Mouse (Mus musculus): Measurements from ENCODE around the gene Dok3. TPM values are rescaled to one million over a fixed set of nuclear protein-coding genes. Genes with fewer than 3 reads are reported as not detected.
"Not testable (repeated sequence)": the region's sequence is repeated elsewhere in the genome, so short reads cannot be mapped to it uniquely, and the experiment has no call there.

The Dok3 gene
- 3.4 and 4.0 TPM in 2 replicates for polyA plus RNA-seq (2014; fragmentation: Nextera tagmentation; extraction: Ambion mirVana)

DNA sequence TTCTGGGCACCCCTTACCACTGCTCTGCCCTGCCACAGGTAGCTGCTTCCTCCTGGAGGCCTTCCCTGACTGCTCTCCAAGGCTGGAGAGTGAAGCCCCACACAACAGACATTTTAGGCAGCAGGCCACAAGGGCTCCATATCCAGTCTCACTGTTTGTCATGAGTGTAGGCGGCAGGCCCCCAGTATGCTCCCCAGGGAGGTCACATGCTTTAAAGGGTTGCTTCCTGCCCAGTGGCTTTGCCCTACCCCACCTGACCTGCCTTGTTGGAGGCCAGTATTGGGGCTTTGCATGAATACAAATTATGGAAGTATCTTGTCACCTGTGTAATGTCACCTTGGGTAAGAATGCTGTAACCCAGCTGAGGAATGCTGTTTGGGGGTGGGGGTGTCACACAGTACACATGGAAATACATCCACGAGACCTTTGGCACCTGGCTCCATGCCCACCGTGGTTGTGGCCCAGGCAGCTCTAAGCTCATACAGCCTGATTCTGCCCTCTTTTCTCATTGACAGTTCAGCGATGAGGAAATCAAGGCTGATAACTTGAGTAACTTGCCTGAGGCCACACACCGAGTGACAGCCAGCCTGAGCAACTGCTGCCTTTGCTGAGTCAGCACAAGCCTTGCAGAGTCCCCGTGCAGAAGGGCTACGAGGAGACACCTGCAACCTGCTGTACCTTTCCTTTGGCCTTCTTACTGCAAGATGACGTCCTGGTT lies at the start of gene Dok3:
TSS of gene Dok3 (minus strand) at position 99 of the 718 bp plus-strand sequence.
- H3K9ac ChIP-seq (replicated peaks; ENCODE audit: low read length) = no peak within 1 kb of the TSS
- H3K36me3 ChIP-seq (ENCODE audit: control insufficient read depth, insufficient read depth, low read length) = peaks cover 58% of the 10 kb centered on the region
- no peak within 1 kb of the TSS for H3K4me2 ChIP-seq (ENCODE audit: low read length)
- no peaks in the 10 kb centered on the region for H3K4me1 ChIP-seq (ENCODE audit: control insufficient read depth, insufficient read depth, low read length)
- WGBS = 90% methylated on average over 8 of the region's 8 CpGs
- no peak within 1 kb of the TSS for H3K4me3 ChIP-seq (replicated peaks; ENCODE audit: low read depth, low read length)
- no peaks in the 10 kb centered on the region for H3K9me3 ChIP-seq (ENCODE audit: control insufficient read depth, low read length)
- ATAC-seq (ENCODE audit: low FRiP score, low TSS enrichment) (no peak), DNase-seq (no peak)
- no peaks in the 10 kb centered on the region for H3K27me3 ChIP-seq (ENCODE audit: control insufficient read depth, insufficient read depth, low read length)
- no peak within 1 kb of the TSS for H3K27ac ChIP-seq (replicated peaks; ENCODE audit: low read depth, low read length)

DNA sequence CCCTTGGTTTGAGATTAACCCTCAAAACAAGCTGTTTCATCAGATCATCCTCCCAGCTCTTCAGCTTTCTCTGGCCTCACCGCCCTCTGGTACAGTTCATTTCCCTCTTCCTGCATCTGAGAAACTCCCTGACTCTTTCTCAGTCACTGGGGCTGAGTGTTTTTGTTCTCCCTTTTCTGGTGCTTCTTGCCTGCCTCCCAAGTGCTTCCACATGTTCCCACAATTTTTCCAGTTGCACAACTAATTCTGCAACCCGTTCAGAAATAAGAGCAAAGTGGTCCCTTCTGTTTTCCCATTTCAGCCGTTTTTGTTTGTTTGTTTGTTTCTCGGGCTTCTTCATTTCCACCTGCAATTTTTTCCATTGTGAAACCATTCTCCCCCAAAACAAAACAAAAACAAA lies 49.0 kb upstream of the Dok3 start:
- Histone ChIP-seq H3K27ac (replicated peaks; ENCODE audit: low read depth, low read length) (no peak overlapping the region), H3K27me3 (ENCODE audit: control insufficient read depth, insufficient read depth, low read length) (no peaks in the 10 kb centered on the region), H3K9me3 (ENCODE audit: control insufficient read depth, low read length) (no peaks in the 10 kb centered on the region), H3K4me2 (ENCODE audit: low read length) (no peak overlapping the region), H3K9ac (replicated peaks; ENCODE audit: low read length) (no peak overlapping the region), H3K36me3 (ENCODE audit: control insufficient read depth, insufficient read depth, low read length) (no peaks in the 10 kb centered on the region), H3K4me3 (replicated peaks; ENCODE audit: low read depth, low read length) (no peak overlapping the region), H3K4me1 (ENCODE audit: control insufficient read depth, insufficient read depth, low read length) (no peaks in the 10 kb centered on the region)
- ATAC-seq (ENCODE audit: low FRiP score, low TSS enrichment) = no peak
- 80% methylated on average over 4 of the region's 4 CpGs for WGBS
- no peak for DNase-seq

DNA sequence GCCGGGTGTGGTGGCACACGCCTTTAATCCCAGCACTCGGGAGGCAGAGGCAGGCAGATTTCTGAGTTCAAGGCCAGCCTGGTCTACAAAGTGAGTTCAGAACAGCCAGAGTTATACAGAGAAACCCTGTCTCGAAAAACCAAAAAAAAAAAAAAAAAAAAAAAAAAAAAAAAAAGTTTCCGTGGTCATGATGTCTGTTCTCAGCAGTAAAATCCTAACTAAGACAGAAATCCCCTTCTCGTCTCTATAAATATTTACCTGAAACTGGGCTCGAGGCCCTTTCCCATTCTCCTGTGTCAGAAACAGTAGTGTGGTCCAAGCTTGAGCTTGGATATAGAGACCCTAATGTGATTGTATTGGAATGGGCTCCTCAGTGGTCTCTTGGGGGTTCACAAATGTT lies 47.8 kb upstream of the Dok3 start:
- not testable (repeated sequence) for H3K4me2 ChIP-seq (ENCODE audit: low read length); H3K4me3 ChIP-seq (replicated peaks; ENCODE audit: low read depth, low read length); H3K4me1 ChIP-seq (ENCODE audit: control insufficient read depth, insufficient read depth, low read length); H3K36me3 ChIP-seq (ENCODE audit: control insufficient read depth, insufficient read depth, low read length); H3K27ac ChIP-seq (replicated peaks; ENCODE audit: low read depth, low read length); H3K9ac ChIP-seq (replicated peaks; ENCODE audit: low read length); DNase-seq; ATAC-seq (ENCODE audit: low FRiP score, low TSS enrichment); H3K27me3 ChIP-seq (ENCODE audit: control insufficient read depth, insufficient read depth, low read length); H3K9me3 ChIP-seq (ENCODE audit: control insufficient read depth, low read length)
- WGBS = 88% methylated on average over 7 of the region's 7 CpGs

DNA sequence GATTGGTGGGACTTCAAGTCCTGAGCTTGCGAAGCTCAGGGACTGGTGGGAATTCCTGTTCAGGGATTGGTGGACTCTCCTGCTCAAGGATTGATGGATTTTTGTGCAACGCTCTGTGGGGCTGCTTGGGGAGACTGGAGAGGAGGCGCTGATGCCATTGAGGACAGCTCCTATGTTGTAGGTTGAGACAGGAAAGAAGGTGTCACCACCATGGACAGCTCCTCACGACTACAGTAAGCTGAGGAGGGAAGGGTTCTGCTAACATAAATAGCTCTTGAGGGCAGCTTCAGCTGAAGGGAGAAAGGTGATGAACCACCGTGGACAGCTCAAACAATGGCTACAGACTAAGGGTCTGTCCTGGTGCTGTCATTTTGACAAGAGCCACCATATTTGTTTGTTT lies 46.8 kb upstream of the Dok3 start:
- 70% methylated on average over 5 of the region's 5 CpGs for WGBS
- Histone ChIP-seq H3K4me1 (ENCODE audit: control insufficient read depth, insufficient read depth, low read length) (peaks cover 10% of the 10 kb centered on the region; the same call in 1 of the 2 replicates), H3K27ac (replicated peaks; ENCODE audit: low read depth, low read length) (no peak overlapping the region), H3K4me2 (ENCODE audit: low read length) (no peak overlapping the region), H3K36me3 (ENCODE audit: control insufficient read depth, insufficient read depth, low read length) (no peaks in the 10 kb centered on the region), H3K27me3 (ENCODE audit: control insufficient read depth, insufficient read depth, low read length) (no peaks in the 10 kb centered on the region), H3K4me3 (replicated peaks; ENCODE audit: low read depth, low read length) (no peak overlapping the region), H3K9ac (replicated peaks; ENCODE audit: low read length) (no peak overlapping the region), H3K9me3 (ENCODE audit: control insufficient read depth, low read length) (no peaks in the 10 kb centered on the region)
- no peak for DNase-seq
- no peak for ATAC-seq (ENCODE audit: low FRiP score, low TSS enrichment)

DNA sequence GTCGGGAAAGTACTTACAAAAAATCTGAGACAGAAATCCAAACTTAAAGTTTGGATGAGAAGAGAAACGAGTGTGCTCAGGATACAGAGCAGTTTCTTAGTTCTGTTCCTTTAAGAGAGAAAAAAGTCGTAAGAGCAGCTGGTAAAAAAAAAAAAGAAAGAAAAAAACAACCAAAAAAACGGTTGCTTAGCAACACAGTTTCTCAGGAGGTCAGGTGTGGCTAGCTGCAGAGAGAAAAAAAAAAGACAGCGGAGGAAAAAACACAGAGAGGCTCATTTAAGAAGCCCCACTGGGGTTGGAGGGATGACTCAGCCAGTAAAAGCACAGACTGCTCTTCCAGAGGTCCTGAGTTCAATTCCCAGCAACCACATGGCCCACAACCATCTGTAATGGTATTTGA lies 45.2 kb upstream of the Dok3 start:
- Histone ChIP-seq H3K27ac (replicated peaks; ENCODE audit: low read depth, low read length) (no peak overlapping the region), H3K4me3 (replicated peaks; ENCODE audit: low read depth, low read length) (no peak overlapping the region), H3K4me1 (ENCODE audit: control insufficient read depth, insufficient read depth, low read length) (peaks cover 14% of the 10 kb centered on the region), H3K9me3 (ENCODE audit: control insufficient read depth, low read length) (no peaks in the 10 kb centered on the region), H3K27me3 (ENCODE audit: control insufficient read depth, insufficient read depth, low read length) (no peaks in the 10 kb centered on the region), H3K9ac (replicated peaks; ENCODE audit: low read length) (no peak overlapping the region), H3K36me3 (ENCODE audit: control insufficient read depth, insufficient read depth, low read length) (0 out of 2 replicates have a peak, but pooled peaks cover under 1% of the 10 kb centered on the region), H3K4me2 (ENCODE audit: low read length) (no peak overlapping the region)
- WGBS = 77% methylated on average over 5 of the region's 5 CpGs
- ATAC-seq (ENCODE audit: low FRiP score, low TSS enrichment) (no peak), DNase-seq (peak; percentile 49)

DNA sequence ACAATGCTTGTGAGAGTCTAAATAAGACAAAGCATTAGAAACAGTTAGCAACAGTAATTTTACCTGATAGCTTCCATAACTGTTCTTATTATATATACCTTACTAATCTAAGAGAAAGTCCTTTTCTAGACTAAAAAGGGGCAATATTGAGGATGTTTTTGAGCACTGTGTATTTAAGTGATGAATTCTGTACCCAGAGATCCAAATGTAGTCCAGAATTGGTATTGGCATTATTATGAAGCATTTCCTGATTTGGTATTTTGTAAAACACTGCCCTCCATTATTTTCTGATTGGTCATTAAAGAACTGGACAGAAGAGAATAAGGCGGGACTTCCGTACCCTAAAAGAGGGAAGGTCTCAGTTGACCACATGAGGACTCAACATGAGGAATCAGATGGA lies 44.3 kb upstream of the Dok3 start, which contains the start of gene Tmed9:
TSS of gene Tmed9 (plus strand) at position 301 of the 400 bp plus-strand sequence.
- DNase-seq (no peak), ATAC-seq (ENCODE audit: low FRiP score, low TSS enrichment) (no peak)
- H3K4me3 ChIP-seq (replicated peaks; ENCODE audit: low read depth, low read length) = no peak within 1 kb of the TSS
- H3K4me2 ChIP-seq (ENCODE audit: low read length) = no peak within 1 kb of the TSS
- peaks cover 6% of the 10 kb centered on the region; the same call in 1 of the 2 replicates for H3K36me3 ChIP-seq (ENCODE audit: control insufficient read depth, insufficient read depth, low read length)
- no peaks in the 10 kb centered on the region for H3K9me3 ChIP-seq (ENCODE audit: control insufficient read depth, low read length)
- H3K9ac ChIP-seq (replicated peaks; ENCODE audit: low read length) = no peak within 1 kb of the TSS
- WGBS = 100% methylated on average over 2 of the region's 2 CpGs
- H3K27ac ChIP-seq (replicated peaks; ENCODE audit: low read depth, low read length) = no peak within 1 kb of the TSS
- H3K4me1 ChIP-seq (ENCODE audit: control insufficient read depth, insufficient read depth, low read length) = peaks cover 21% of the 10 kb centered on the region
- no peaks in the 10 kb centered on the region for H3K27me3 ChIP-seq (ENCODE audit: control insufficient read depth, insufficient read depth, low read length)

DNA sequence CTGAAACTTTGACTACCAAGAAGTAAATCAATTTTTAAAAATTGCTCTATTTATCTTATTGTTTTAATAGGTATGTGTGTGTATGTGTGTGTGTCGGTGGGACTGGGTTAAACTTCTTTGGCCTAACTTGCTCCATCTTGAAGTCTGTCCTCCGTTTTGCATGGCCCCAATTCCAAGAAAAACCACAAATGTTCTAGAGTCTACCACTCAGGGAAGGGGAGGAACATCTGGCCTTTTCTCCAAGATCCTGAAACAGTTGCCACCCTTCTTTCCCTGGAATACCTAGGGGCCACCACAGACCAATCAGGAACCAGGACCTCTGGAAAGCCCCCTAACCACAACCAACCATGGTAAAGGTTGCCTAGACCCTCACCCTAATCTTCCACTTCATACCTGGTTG lies 42.9 kb upstream of the Dok3 start:
- H3K4me1 ChIP-seq (ENCODE audit: control insufficient read depth, insufficient read depth, low read length) = peaks cover 23% of the 10 kb centered on the region
- DNase-seq (no peak), ATAC-seq (ENCODE audit: low FRiP score, low TSS enrichment) (no peak)
- H3K4me2 ChIP-seq (ENCODE audit: low read length) = peak overlapping the region; percentile 83
- 87% methylated on average over 2 of the region's 2 CpGs for WGBS
- H3K9me3 ChIP-seq (ENCODE audit: control insufficient read depth, low read length) = no peaks in the 10 kb centered on the region
- H3K9ac ChIP-seq (replicated peaks; ENCODE audit: low read length) = no peak overlapping the region; the same call in 1 of the 2 replicates
- H3K4me3 ChIP-seq (replicated peaks; ENCODE audit: low read depth, low read length) = peak overlapping the region; percentile 95; the same call in 1 of the 2 replicates
- H3K36me3 ChIP-seq (ENCODE audit: control insufficient read depth, insufficient read depth, low read length) = peaks cover 13% of the 10 kb centered on the region
- H3K27me3 ChIP-seq (ENCODE audit: control insufficient read depth, insufficient read depth, low read length) = no peaks in the 10 kb centered on the region
- no peak overlapping the region for H3K27ac ChIP-seq (replicated peaks; ENCODE audit: low read depth, low read length)

DNA sequence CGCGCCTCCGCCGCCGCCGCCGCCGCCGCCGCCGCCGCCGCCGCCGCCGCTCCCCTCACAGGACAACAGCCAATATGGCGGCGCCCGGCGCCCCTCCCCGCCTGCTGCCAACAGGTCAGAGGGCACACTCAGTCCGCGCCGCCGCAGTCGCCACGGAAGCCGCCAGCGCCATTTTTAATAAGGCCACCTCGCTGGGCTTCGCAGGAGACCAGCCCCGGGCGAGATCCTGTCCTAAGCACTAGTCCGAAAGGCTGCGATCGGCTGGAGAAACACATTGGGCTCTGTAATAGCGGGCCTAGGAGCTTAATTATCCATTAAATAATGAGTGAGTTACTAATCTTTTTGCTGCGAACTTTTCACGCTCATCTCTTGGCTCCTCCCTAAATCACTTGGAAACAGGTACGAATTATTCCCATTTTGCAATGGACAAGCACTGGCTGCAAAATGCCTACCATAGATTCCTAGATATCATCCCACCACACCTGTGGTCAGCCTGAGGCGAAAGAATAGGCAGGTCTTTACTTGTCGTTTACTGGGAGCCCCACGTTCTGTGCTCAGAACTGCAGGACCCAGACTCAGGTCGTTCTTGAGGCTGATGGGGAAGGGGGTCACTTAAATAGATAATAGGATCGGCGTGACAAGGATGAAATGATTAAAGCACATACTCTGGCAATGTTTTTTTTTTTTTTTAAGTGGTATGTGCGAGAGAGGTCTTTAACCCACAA lies 42.1 kb upstream of the Dok3 start, which contains the start of gene Fam193b:
TSS of gene Fam193b (minus strand) at position 94 of the 725 bp plus-strand sequence.
- Histone ChIP-seq H3K9ac (replicated peaks; ENCODE audit: low read length) (peak within 1 kb of the TSS; percentile 96), H3K9me3 (ENCODE audit: control insufficient read depth, low read length) (no peaks in the 10 kb centered on the region), H3K4me2 (ENCODE audit: low read length) (peak within 1 kb of the TSS; percentile 83), H3K27me3 (ENCODE audit: control insufficient read depth, insufficient read depth, low read length) (no peaks in the 10 kb centered on the region), H3K4me3 (replicated peaks; ENCODE audit: low read depth, low read length) (peak within 1 kb of the TSS; percentile 95), H3K4me1 (ENCODE audit: control insufficient read depth, insufficient read depth, low read length) (peaks cover 23% of the 10 kb centered on the region), H3K36me3 (ENCODE audit: control insufficient read depth, insufficient read depth, low read length) (peaks cover 17% of the 10 kb centered on the region), H3K27ac (replicated peaks; ENCODE audit: low read depth, low read length) (peak within 1 kb of the TSS; percentile 91)
- WGBS = under 1% methylated on average over 47 of the region's 47 CpGs
- DNase-seq (peak; percentile 96), ATAC-seq (ENCODE audit: low FRiP score, low TSS enrichment) (peak; percentile 93)
